Mouse (Mus musculus) embryo, embryonic 9.5 days (tissue): Measurements from ENCODE around the gene Ntsr1.

ENCODE experiments used
- DNase-seq: peaks from one replicate; pipeline ENCODE4 v3.0.0-alpha.2; 2017; ENCODE audit errors: extremely low spot score

The Ntsr1 gene

DNA sequence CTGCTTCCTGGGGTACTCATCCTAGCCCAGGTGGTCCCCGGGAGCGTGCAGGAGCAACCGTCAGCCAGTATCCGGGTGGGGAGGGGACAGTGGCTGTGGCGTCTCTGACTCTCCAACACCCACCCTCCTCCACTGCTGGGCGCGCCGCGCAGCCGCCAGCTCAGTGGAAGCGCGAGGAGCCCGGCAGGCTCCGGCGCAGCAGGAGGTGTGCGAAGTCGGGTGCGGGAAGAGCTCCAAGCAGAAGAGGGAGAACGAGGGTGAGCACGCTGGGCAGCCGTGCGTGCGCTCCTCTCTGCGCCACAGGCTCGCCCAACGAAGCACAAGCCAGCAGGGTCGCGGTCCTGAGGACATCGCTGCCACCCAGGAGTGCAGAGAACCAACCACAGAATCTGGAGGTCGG is at the start of gene Ntsr1:
Gene Ntsr1 (plus strand): TSS at position 236 of the 400 bp plus-strand sequence.
- no peak for DNase-seq

DNA sequence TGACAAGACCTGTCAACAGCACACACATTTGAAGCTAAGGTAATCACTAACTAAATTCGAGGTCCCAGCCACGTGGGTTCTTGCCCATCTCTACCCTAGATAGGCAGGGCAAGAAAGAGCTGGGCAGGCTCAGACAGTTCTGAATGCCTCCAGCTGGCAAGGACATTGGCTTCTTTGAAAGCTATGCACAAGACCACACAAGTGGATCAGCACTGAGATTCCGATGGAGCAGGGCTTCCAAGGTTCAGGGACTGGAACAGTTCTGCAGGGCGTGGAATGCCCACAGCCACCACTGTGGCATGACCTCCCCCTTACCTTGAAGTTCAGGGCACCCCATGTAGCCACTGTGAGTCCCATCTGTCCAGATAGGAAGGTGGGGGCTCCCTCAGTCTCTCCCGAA is 49.2 kb upstream of the Ntsr1 start:
- DNase-seq = no peak

DNA sequence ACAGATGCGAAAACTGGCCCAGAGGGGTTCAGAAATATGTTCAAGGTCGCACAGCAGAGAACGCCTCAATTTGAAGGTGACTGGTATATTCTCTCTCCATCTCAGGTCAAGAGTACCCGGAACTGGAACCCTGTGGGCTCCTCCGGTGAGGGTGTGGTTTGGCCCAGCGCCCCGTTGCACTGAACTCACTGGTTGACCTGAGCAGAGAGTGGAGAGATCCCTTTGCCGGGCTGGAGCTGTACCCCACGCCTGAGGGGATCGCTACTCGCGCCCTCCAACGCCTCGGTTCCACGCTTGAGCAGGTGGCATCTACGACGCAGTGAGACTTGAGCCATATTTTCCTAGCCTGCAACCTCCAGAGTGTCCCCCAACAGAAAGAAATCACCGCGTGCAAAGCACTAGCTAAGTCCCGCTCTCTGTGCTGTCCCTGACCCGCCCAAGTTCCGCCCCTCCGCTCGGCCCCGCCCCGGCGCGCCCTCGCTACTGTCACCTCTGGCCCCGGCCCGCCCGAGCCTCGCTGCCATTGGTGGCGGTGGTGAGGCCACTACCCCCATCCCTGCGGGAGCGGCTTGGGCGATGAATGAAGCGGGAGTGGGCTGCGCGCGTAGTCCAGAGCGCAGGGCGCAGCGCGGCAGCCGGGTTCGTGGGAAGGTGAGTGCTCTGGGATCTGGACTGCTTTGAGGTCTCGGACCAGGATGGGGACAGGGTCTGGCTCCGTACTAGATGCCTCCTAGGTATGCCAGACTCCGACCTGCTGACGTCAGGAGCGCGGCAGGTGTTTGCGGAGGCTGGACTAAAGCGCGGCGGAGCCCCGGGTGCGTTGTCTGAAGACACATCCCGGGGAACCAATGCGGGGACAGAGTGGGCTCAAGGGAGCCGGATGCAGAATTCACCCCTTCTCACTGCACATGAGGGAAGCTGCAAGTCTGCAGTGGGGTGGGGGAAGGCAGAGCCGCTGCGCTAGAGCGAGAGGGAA is 43.8 kb upstream of the Ntsr1 start, which contains the start of gene Slco4a1:
Gene Slco4a1 (plus strand): TSS at position 523 of the 976 bp plus-strand sequence.
- peak; percentile 95 for DNase-seq

DNA sequence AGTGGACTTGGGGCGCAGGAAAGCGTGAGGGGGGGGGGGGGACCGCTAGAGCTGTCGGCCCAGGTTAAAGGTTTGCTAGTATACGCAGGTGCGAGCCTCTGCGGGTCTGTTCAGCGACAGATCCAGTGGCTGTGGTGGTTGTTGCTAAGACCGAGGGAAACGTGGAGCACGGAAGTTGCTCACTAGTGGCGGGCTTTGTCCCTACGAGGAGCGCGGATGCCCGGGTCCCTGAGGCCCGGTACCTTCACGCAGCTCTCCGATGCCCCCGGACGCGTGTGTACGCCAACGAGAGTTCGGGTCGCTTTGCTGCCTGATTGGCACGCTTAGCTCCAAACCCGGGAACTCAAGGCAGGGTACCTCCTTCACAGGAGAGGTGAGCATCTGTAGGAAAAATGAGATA is 43.1 kb upstream of the Ntsr1 start:
- peak; percentile 31 for DNase-seq

DNA sequence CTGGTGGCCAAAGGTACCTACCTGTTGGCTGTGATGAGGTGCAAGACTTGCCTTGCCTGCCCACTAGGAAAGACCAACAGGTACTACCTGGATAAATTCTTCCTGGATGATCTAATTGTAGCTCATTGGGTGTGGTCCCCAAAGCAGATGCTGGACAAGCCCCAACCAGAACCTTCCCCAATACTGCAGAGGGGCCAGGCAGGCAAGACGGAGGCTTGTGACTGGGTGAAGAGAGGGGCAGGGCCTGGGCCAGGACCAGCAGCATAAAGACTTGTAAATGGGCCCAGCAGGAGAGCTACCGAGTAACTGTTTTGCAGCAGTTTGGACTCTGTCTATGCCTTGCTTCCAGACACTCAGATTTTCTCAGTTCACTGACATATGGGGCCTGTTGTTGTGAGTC is 42.1 kb upstream of the Ntsr1 start:
- no peak for DNase-seq

DNA sequence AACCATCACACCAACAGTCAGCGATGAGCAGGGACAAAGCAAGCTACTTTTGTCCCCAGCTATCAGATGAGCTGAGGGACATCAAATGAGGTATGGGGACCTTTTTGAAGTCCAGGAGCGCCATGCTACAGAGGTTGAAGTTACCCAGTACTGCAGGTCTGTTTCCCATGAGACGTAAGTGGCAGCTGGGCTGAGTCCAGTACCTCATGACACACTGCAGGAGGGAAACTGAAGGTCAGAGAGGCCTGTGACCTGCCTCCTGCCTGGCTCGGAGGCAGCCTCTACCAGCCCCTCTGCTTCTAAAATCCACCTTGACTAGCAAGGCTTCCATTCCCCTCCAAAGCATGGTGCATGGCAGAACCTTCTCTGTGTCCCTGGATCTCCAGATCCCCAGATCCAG is 40.3 kb upstream of the Ntsr1 start:
- no peak for DNase-seq

DNA sequence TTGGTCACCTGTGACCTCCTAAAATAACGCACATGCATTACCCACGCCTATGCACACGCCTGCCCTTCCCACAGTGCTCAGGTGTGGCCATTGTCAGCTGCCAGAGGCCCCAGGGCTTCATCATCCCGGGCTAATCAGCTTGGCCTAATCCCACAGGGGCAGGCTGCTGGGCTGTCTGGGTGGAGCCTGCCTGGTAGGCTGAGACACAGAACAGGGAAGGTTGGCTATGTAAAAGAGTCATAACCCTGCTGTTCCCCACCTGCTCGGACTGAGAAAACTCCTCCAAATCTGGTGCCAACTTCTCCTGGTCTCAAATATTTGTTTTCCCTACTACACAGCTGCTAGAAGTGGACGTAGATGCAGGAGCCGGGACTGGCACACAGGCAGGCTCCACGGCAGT is 39.0 kb upstream of the Ntsr1 start:
- no peak for DNase-seq

DNA sequence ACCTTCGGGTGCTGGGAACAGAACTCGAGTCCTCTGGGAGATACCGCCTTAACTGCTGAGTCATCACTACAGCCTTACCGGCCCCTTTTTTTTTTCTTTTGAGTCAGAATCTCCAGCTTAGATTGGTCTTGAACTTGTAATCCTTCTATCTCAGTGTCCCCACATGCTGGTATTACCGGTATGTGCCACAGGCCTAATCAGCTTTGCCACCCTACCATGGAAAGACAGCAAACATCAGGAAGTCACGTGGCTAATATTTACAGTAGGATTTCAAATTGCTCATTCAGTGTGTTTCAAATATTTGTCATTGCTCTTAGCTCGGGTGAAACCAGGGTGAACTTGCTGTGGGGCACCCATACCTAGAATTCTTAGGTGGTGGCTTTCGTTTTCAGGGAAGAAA is 37.2 kb upstream of the Ntsr1 start:
- DNase-seq = no peak

DNA sequence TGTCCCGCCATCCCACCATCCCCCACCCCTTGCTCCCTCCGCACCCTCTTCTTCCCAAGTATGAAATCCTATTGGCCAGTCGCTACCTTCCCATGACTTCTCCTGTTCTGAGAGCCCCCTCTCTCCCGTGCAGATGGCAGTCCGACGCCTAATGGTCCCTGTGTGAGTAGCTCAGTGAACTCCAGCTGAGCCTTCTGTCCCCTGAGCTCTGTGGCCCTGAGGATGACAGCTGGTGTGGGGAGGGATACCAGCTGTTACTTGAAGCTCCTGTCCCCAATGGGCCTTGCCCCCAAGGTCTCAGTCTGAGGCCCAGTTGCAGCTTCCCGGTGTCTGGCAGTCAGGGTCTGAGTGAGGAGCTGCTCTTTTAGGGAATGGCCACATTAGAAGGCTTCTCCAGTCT is 33.3 kb upstream of the Ntsr1 start:
- no peak for DNase-seq

DNA sequence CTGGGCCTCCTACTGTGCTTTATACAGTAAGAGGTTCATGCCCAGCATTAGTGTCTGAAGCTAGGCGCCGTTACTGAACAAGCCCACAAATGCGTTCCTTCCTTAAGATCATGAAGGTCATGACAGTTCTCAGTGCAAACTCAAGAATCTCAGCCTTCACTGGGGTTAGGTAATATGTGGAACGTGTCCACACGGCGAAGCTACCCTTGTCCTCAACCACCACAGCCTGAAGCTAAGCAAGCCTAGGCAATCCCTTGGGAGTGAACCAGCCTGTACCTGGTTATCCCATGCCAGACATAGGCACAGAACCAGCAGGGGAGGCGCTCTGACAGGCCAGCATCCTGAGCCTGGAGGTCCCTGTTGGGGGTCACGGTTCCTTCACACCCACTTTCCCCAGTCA is 30.9 kb upstream of the Ntsr1 start:
- no peak for DNase-seq

DNA sequence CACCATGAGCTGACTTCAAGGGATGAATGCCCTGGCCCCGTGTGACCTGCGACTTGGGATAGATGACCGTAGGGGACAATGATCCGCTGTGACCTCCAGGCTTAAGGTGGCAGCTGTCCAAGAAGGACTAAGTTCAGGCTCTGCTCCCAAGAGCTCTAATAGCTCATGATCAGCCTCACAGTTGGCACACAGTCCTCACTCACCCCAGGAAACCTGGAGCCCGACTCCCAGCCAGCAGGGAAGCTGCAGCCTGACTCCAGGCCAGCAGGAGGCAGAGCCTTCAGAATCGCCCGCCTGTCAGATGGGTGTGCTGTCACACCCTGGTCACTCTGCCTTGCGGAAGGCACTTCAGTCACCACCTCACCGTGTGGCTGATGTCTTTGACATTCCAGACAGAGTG is 30.0 kb upstream of the Ntsr1 start:
- DNase-seq = no peak

DNA sequence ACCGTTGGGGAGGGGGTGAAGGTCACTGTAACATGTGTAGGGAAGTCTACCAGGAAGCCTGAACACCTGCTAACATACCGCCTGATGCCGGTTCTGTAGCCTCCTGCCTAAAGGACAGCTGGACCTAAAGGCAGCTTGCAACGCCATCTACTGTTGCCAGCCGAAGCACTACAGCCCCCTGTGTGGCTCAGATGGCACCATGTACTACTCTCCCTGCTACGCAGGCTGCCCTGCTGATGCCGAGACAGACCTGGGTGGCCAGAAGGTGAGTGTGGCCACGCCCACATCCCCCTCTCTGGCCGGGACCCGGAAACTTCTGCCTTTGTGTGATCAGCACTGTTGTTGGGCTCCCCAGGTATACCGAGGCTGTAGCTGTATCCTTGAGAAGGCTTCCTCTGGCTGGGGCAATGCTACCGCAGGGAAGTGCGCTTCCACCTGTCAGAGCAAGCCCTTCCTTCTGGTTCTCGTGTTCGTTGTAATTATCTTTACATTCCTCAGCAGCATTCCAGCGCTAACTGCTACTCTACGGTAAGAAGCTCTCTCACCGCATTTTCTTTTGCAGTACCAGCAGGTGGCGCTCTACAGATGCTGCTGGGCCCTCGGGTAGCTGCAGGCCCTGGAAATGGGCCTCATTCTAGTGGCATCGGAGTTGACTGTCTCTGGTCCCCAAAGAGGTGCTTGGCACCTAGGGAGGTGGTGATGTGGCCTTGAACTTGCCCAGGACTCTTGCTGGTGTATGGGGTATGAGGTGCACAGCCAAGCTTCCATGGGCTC is 27.3 kb upstream of the Ntsr1 start:
- DNase-seq = peak; percentile 60

DNA sequence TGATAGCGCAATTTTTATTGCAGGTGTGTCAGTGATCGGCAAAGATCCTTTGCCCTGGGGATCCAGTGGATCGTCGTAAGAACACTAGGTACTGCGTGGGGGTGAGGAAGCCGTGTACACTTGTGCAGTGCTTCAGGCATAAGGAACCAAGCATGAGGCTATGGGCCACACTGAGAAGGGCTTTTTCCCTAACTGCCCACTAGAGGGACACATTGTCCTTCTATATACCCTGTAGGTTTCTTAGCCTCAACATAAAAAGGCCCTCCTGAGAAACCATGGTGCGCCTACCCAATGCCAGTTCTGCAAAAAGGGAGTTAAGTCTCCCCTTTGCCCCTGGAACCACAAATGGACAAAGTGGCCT is 26.7 kb upstream of the Ntsr1 start:
- DNase-seq = peak; percentile 71

DNA sequence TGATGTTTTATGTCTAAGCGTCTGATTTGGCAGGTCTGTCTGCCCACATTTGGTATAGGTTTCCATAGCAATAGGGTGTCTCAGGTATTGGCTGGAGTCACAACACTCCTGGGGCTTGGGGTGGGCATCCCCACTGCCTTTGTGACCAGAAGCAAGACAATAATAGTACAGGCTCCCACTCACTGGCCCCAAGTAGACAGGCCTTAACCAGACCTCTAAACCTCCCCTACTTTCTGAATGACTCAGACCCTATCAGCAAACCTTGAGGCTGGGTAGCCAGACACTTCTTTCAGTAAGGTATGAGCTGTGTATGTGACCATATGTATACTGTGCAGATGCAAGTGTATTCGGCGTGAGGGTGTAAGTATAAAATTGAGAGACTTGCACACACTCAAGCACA is 24.9 kb upstream of the Ntsr1 start:
- DNase-seq = no peak

DNA sequence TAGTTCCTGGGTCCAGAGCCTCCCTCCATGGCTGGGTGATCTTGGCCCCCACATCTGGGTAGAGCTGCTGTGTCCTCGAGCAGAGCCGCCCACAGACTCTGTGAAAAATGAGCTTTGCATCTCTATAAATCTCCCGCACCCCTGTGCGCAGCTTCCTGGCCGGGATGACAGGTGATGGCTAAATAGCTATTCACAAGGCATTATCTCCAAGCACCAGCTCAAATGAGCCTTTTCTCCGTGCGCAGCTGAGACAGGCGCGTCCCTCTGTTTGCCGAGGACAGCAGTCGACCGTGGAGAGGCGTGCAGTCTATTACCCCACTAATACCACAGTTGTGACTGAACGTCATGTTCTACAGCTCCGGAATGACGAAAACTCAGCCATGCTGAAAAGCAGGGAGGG is 17.5 kb upstream of the Ntsr1 start:
- no peak for DNase-seq

DNA sequence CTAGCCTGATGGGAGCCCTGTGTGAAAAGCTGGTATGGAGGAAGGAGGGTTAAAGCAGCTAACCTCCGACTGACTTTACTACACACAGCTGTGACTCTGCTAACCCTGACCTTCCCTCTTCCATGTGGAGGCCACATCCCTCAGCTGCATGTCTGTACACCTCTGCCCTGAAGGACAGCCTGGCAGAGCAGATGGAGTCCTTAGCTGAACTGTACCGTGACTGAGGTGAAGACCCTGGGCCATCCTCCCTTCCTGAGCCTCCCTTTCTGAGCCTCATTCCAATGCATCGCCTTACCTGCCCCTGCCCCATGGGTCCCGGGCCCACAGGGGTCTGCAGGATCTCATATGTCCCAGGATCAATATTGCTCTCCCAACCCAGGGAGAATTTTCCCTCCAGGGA is 14.9 kb upstream of the Ntsr1 start:
- no peak for DNase-seq

DNA sequence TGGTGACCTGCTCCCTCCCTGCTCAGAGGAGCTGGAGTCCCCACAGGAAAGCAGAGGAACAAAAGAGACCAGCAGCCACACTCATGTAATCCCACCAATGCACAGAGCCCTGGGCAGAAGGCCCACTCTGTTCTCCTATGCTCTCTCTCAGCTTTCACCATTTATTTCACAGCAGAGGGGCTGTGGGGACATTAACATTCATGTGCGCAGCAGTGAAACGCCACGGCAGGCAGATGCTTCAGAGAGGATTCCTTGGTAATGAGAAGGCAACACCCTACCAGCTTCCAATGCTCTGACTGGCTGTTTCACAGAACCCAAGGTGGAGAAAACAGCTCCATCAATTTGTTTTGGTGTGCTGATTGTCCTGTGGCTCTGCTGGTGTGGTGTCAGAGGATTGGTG is 14.5 kb upstream of the Ntsr1 start:
- DNase-seq = no peak

DNA sequence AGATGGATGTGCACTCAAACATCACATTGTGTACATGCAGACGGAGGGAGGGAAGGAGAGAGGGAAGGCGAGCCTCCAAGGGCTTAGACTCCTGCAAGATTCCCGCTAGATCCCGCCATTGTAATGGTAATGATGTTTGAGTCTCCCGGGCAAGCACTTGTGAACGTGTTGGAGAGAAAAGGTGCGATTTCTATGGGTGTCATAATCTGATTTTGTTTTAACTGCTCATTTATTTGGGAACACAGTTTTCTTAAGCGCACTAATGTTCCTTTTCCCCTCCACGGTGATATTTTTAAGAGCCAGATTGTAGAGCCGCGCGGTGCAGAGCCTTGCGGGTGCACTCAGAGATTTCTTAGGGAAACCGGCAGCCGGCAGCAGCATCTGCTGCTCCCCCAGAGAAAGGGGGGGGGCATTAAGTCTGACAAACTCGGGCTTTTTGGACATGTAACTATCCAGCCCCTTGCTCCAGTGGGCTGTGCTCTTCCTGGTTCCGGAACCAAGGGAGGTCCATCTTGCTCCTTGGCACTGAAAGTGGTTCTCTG is 11.5 kb upstream of the Ntsr1 start:
- peak; percentile 57 for DNase-seq

DNA sequence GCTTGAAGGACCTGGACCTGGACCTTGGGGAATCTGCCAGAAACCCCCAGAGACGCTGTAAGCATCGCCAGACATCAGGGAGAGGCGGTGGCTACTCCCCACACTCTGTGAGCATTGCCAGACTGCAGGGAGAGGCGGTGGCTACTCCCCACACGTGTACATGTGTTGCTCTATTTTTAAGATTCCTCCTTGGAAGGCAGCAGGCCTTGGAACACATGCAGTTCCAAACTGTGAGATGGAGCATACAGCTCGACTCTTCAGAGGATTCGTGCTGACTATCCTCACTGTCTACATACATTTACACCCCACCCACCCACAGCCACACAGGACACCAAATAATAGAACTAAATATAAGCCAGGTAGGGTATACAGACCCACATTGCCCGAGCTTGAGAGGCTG is 3.9 kb upstream of the Ntsr1 start:
- no peak for DNase-seq

DNA sequence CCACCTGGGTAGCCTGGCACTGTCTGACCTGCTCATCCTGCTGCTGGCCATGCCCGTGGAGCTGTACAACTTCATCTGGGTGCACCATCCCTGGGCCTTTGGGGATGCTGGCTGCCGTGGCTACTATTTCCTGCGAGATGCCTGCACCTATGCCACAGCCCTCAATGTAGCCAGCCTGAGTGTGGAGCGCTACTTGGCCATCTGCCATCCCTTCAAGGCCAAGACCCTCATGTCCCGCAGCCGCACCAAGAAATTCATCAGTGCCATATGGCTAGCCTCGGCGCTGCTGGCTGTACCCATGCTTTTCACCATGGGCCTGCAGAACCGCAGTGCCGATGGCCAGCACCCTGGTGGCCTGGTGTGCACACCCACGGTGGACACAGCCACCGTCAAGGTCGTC is 950 bp downstream of the Ntsr1 start:
- no peak for DNase-seq

DNA sequence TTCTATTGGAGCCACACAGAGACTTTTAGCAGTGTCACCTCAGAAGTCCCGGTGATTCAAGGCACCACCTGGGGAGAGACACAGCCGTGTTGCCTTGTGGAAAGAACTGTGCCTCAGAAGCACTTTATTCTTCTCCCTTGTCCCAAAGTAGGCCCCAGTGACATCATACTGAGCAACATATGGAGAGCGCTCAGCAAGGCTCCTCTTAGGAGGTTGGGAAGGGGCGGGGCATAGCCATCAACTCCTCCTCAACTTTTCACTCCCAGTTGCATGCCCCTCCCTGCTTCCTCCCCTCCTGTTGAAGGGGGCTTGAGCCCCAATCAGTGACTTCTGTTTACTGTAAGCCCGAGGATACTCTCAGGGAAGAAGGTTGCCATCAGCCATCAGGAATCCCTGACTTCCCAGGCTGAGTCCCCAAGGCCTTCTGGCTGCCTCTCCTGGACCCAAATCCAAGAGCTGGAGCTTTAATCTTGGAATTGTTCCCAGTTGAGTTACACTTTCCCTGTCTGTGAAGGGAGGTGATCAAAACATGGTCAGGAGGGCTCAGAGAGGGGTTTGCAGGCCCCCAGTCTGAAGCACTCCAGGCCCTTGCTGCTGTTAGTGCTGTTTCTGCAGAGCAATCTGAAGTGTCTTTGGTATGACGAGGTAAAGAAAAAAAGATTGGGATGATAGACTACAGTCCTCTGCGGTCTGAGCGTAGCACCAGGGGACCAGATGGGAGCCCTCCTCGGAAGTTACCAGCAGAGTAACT is 1.6 kb downstream of the Ntsr1 start:
- no peak for DNase-seq

DNA sequence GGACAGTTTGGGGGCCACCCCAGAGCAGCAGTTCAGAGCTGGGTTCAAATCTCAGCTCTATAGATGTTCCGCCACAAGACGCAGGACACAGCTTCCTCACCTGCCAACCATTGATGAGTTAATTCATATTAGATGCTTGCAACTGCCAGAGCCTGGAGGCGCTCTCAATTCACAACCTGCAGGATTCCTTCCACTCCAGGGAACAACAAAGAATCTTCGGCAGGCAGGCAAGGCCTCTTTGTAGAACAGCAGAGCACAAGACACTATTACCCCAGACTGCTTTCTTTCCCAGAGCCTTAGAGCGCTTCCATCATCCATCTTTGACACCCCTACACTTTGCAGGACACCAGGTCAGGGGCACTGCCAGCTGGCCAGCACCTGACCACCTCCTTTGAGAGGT is 6.5 kb downstream of the Ntsr1 start:
- no peak for DNase-seq
